Mouse (Mus musculus): ENCODE data around the gene Rad51b. TPM values are rescaled to one million over a fixed set of nuclear protein-coding genes. Genes with fewer than 3 reads are reported as not detected.

Rad51b gene
- polyA plus RNA-seq, 1 experiment from 2014 or later: 7.1 TPM

Other genes with a start within 250 kb of the Rad51b start
- 33.9 and 34.8 TPM in 2 replicates for gene Pigh, start 207.6 kb upstream of the Rad51b start, polyA plus RNA-seq (2016; fragmentation: Nextera tagmentation; extraction: Ambion mirVana)
- 1.5 and 2.4 TPM in 2 replicates for gene Arg2, start 166.5 kb upstream of the Rad51b start, polyA plus RNA-seq (2016; fragmentation: Nextera tagmentation; extraction: Ambion mirVana)
- 90.7 and 91.4 TPM in 2 replicates for gene Vti1b, start 124.6 kb upstream of the Rad51b start, polyA plus RNA-seq (2016; fragmentation: Nextera tagmentation; extraction: Ambion mirVana)
- gene Rdh11, start 105.0 kb upstream of the Rad51b start, polyA plus RNA-seq (2016; fragmentation: Nextera tagmentation; extraction: Ambion mirVana): 19.7 and 20.7 TPM in 2 replicates
- gene Rdh12, start 88.4 kb upstream of the Rad51b start, polyA plus RNA-seq (2016; fragmentation: Nextera tagmentation; extraction: Ambion mirVana): 1.0 and 2.6 TPM in 2 replicates
- gene Zfyve26, start 978 bp upstream of the Rad51b start, polyA plus RNA-seq (2016; fragmentation: Nextera tagmentation; extraction: Ambion mirVana): 13.9 and 15.9 TPM in 2 replicates

Measured in forebrain, embryonic 10.5 days (tissue).